Mouse (Mus musculus): ENCODE data around the gene Dclk1. TPM values are rescaled to one million over a fixed set of nuclear protein-coding genes. Genes with fewer than 3 reads are reported as not detected.

The Dclk1 gene
- polyA plus RNA-seq, 1 experiment from 2014 or later: 31.3 TPM

GRCm38 (mm10) chr3:55526470-55526869 is 284.3 kb downstream of the Dclk1 start:
- Histone ChIP-seq H3K4me1 (peaks cover 34% of the 10 kb centered on the region), H3K4me2 (no peak overlapping the region), H3K36me3 (no peaks in the 10 kb centered on the region), H3K4me3 (replicated peaks) (no peak overlapping the region), H3K27ac (no peak overlapping the region), H3K9ac (no peak overlapping the region), H3K9me3 (replicated peaks) (no peaks in the 10 kb centered on the region), H3K27me3 (no peaks in the 10 kb centered on the region)
- WGBS: 86% methylated on average over 3 of the region's 3 CpGs
- no peak for ATAC-seq (replicated peaks; ENCODE audit: low FRiP score)

DNA sequence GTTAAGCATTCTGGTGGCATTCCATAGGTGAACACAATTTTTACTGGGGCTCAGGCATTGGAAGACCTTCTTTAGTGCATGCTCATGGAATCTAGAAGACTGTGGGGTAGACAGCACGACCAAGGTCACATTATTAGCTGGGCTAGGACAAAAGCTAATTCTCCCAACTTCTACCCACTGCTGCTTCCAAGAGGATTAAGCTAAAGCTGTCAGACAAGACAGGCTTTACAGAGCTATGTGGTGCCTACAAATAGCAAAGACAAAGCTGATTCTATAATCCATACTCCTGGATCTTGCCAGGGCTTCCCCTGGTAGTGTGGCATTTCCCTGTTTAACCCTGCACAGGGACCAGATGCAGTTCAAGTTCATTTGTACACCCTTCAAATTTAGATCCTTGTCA is 285.4 kb downstream of the Dclk1 start:
- Histone ChIP-seq H3K4me3 (replicated peaks) (no peak overlapping the region), H3K4me2 (no peak overlapping the region), H3K4me1 (peaks cover 39% of the 10 kb centered on the region), H3K9ac (no peak overlapping the region), H3K36me3 (no peaks in the 10 kb centered on the region), H3K27me3 (no peaks in the 10 kb centered on the region), H3K9me3 (replicated peaks) (no peaks in the 10 kb centered on the region), H3K27ac (no peak overlapping the region)
- ATAC-seq (replicated peaks; ENCODE audit: low FRiP score): no peak
- WGBS: 77% methylated on average over 1 of the region's 1 CpGs

GRCm38 (mm10) chr3:55528012-55528411 is 285.8 kb downstream of the Dclk1 start:
- no peak overlapping the region for H3K4me3 ChIP-seq (replicated peaks)
- H3K4me1 ChIP-seq: peaks cover 38% of the 10 kb centered on the region
- no peak overlapping the region for H3K9ac ChIP-seq
- no peaks in the 10 kb centered on the region for H3K27me3 ChIP-seq
- no peaks in the 10 kb centered on the region for H3K36me3 ChIP-seq
- H3K27ac ChIP-seq: no peak overlapping the region
- 90% methylated on average over 5 of the region's 5 CpGs for WGBS
- H3K4me2 ChIP-seq: no peak overlapping the region
- no peaks in the 10 kb centered on the region for H3K9me3 ChIP-seq (replicated peaks)
- no peak for ATAC-seq (replicated peaks; ENCODE audit: low FRiP score)

DNA sequence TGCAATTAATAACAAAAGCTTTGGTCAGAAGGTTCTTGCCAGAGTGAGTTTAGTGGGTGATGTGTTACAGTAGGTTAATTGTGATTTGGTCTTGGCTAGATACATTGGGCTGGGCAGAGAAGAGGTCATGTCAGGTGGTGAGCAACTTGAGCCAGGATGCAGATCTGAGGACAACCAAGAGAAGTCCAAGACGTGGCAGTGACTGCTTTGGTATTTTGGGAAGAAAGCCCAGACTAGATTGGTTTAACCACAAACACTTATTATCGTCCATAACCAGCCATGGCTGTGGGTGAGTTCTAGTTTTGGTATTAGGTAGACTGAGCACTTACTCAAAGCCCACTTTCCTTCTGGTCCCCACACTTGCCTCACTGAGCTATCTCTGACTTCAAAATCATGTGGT is 287.2 kb downstream of the Dclk1 start:
- Histone ChIP-seq H3K4me1 (peaks cover 28% of the 10 kb centered on the region), H3K4me3 (replicated peaks) (no peak overlapping the region), H3K27ac (no peak overlapping the region), H3K9me3 (replicated peaks) (no peaks in the 10 kb centered on the region), H3K4me2 (no peak overlapping the region), H3K27me3 (no peaks in the 10 kb centered on the region), H3K9ac (no peak overlapping the region), H3K36me3 (no peaks in the 10 kb centered on the region)
- ATAC-seq (replicated peaks; ENCODE audit: low FRiP score): no peak
- WGBS: 83% methylated on average over 2 of the region's 2 CpGs

- H3K27me3 ChIP-seq: no peaks in the 10 kb centered on the region
- no peak overlapping the region for H3K4me3 ChIP-seq (replicated peaks)
- WGBS: 59% methylated on average over 14 of the region's 14 CpGs
- ATAC-seq (replicated peaks; ENCODE audit: low FRiP score): no peak
- no peak overlapping the region for H3K4me2 ChIP-seq
- H3K9me3 ChIP-seq (replicated peaks): no peaks in the 10 kb centered on the region
- H3K4me1 ChIP-seq: peaks cover 30% of the 10 kb centered on the region
- no peaks in the 10 kb centered on the region for H3K36me3 ChIP-seq
- H3K27ac ChIP-seq: no peak overlapping the region
- no peak overlapping the region for H3K9ac ChIP-seq
These were observed 289.3 kb downstream of the Dclk1 start for GRCm38 (mm10) chr3:55531204-55532044.

GRCm38 (mm10) chr3:55532175-55532973 is 290.2 kb downstream of the Dclk1 start:
- Histone ChIP-seq H3K36me3 (no peaks in the 10 kb centered on the region), H3K9ac (no peak overlapping the region), H3K9me3 (replicated peaks) (no peaks in the 10 kb centered on the region), H3K4me1 (peaks cover 38% of the 10 kb centered on the region), H3K27me3 (no peaks in the 10 kb centered on the region), H3K4me3 (replicated peaks) (no peak overlapping the region), H3K27ac (no peak overlapping the region), H3K4me2 (no peak overlapping the region)
- WGBS: 28% methylated on average over 17 of the region's 17 CpGs
- ATAC-seq (replicated peaks; ENCODE audit: low FRiP score): no peak

DNA sequence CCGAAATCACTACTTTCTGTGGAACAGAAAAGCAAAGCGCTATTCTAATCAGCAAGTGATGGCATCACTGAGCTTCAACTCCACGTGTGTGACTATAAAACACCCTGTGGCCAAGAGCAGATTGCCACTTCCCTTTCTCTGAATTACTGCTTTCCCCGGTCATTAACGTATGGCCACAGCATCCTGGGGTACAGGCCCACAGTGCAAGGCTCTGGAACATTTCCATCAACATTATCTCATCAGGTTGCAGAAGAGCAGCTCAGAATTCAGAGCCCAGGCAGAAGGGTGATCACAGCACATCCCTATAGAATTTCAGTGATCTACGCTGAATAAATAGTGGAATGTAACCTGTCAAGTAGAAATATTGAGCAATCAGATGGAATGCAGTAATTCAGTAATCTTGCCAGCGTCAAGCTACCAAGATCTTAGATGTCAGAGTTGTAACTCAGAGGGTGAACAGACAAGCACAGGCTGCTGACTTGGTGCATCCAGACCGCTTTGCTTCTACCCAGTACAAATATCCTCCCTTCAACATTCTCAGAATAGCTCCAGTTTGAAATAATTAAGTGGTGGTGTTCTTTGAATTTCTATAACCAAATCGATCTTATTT is 293.5 kb downstream of the Dclk1 start:
- peak; percentile 69 for ATAC-seq (replicated peaks; ENCODE audit: low FRiP score)
- WGBS: 45% methylated on average over 9 of the region's 9 CpGs

DNA sequence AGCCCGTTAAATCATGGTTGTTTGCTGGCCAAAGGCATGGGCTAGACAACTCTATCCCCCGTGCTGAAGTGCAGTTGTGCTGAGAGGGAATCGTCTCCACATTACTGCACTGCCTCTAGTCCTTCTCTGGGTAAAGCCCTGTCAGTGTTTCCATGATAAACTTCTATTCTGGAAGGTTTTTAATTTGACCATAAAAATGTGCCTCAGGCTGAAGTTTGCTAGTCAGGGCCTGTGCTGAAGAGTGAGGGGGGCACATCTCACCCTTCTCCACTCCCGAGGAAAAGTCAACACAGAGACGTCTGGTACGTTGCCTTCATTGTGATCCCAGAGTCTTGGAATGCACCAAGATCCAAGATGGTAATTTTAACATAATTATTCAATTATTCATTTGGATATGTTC is 294.7 kb downstream of the Dclk1 start:
- Histone ChIP-seq H3K9ac (no peak overlapping the region), H3K27ac (no peak overlapping the region), H3K27me3 (no peaks in the 10 kb centered on the region), H3K4me3 (replicated peaks) (no peak overlapping the region), H3K9me3 (replicated peaks) (no peaks in the 10 kb centered on the region), H3K36me3 (no peaks in the 10 kb centered on the region), H3K4me1 (peaks cover 50% of the 10 kb centered on the region), H3K4me2 (no peak overlapping the region)
- ATAC-seq (replicated peaks; ENCODE audit: low FRiP score): no peak
- WGBS: 22% methylated on average over 6 of the region's 6 CpGs

More for the DNA sequence above, 293.5 kb downstream of the Dclk1 start:
- Histone ChIP-seq H3K27me3 (no peaks in the 10 kb centered on the region), H3K4me2 (no peak overlapping the region), H3K9me3 (replicated peaks) (no peaks in the 10 kb centered on the region), H3K36me3 (no peaks in the 10 kb centered on the region), H3K4me1 (peaks cover 59% of the 10 kb centered on the region), H3K27ac (no peak overlapping the region), H3K9ac (no peak overlapping the region), H3K4me3 (replicated peaks) (no peak overlapping the region)

DNA sequence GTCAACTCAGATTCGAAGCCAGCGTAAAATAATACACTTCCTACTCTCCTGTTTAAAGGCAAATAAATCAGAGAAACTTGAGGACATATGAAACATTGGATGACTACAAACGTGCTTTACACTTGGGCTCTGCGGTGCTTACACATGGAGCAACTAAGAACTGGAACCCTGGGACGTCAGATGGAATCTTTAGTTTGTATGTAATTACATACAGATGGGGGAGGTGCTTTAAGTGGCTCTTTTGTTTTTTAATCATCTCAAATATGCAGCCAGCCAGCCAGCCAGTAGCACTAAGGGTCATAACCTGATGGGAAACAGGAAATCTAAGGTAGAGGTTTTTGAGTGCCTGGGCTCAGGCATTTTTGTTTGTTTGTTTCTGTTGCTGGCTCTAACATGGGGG is 295.6 kb downstream of the Dclk1 start:
- Histone ChIP-seq H3K4me3 (replicated peaks) (no peak overlapping the region), H3K27me3 (no peaks in the 10 kb centered on the region), H3K9me3 (replicated peaks) (no peaks in the 10 kb centered on the region), H3K4me2 (no peak overlapping the region), H3K27ac (no peak overlapping the region), H3K4me1 (peaks cover 52% of the 10 kb centered on the region), H3K9ac (no peak overlapping the region), H3K36me3 (no peaks in the 10 kb centered on the region)
- no peak for ATAC-seq (replicated peaks; ENCODE audit: low FRiP score)
- WGBS: 31% methylated on average over 5 of the region's 5 CpGs

GRCm38 (mm10) chr3:55539400-55539799 is 297.2 kb downstream of the Dclk1 start:
- no peak overlapping the region for H3K9ac ChIP-seq
- ATAC-seq (replicated peaks; ENCODE audit: low FRiP score): no peak
- no peak overlapping the region for H3K4me3 ChIP-seq (replicated peaks)
- peaks cover 60% of the 10 kb centered on the region for H3K4me1 ChIP-seq
- H3K4me2 ChIP-seq: no peak overlapping the region
- no peaks in the 10 kb centered on the region for H3K36me3 ChIP-seq
- H3K27me3 ChIP-seq: peaks cover 4% of the 10 kb centered on the region; the same call in 1 of the 2 replicates
- 47% methylated on average over 4 of the region's 4 CpGs for WGBS
- H3K27ac ChIP-seq: no peak overlapping the region
- H3K9me3 ChIP-seq (replicated peaks): no peaks in the 10 kb centered on the region

DNA sequence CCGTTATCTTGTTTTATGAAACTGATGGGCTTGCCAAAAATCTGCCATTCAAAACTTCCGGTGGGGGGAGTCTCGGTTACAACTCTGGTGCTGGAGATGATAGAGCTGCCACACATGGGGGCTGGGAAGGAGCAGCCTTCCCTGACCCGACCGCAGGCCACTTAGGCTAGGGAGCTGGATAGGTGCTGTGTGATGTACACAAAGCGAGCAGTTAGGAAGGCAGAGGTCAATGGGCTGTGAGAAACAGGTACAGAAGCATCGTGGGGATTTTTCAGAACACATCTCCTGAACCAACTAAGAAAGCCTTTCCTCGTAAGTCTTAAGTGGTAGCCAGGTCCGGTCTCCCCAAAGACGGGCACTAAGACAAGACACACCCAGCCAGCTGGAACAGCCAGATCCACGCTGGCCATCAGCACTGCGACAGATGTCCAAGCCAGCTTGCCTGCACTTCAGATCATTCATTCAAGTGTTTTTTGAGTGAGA is 297.7 kb downstream of the Dclk1 start:
- H3K27me3 ChIP-seq: peaks cover 4% of the 10 kb centered on the region; the same call in 1 of the 2 replicates
- 67% methylated on average over 12 of the region's 12 CpGs for WGBS
- no peaks in the 10 kb centered on the region for H3K36me3 ChIP-seq
- H3K4me3 ChIP-seq (replicated peaks): no peak overlapping the region
- no peak overlapping the region for H3K4me2 ChIP-seq
- H3K9ac ChIP-seq: no peak overlapping the region
- no peak for ATAC-seq (replicated peaks; ENCODE audit: low FRiP score)
- H3K4me1 ChIP-seq: peaks cover 56% of the 10 kb centered on the region
- H3K27ac ChIP-seq: no peak overlapping the region
- no peaks in the 10 kb centered on the region for H3K9me3 ChIP-seq (replicated peaks)
